Comparison of ENCODE assay signal across 9 mouse cellular contexts in the genomic region with DNA sequence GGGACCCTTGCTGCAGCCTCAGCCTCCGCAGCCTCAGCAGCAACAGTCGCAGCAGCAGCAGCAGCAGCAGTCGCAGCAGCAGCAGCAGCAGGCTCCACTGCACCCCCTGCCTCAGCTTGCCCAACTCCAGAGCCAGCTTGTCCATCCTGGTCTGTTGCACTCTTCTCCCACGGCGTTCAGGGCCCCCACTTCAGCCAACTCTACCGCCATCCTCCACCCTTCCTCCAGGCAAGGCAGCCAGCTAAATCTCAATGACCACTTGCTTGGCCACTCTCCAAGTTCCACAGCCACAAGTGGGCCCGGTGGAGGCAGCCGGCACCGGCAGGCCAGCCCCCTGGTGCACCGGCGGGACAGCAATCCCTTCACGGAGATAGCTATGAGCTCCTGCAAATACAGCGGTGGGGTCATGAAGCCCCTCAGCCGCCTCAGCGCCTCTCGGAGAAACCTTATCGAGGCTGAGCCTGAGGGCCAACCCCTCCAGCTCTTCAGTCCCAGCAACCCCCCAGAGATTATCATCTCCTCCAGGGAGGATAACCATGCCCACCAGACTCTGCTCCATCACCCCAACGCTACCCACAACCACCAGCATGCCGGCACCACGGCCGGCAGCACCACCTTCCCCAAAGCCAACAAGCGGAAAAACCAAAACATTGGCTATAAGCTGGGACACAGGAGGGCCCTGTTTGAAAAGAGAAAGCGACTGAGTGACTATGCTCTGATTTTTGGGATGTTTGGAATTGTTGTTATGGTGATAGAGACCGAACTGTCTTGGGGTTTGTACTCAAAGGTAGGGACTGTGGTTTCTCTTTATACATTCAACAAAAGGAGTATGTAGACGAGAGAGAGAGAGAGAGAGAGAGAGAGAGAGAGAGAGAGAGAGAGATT. TPM values are rescaled to one million over a fixed set of nuclear protein-coding genes. Genes with fewer than 3 reads are reported as not detected.
A peak's percentile ranks its signal among the peaks of the same experiment; 100 is the strongest.
DNase-seq lines count a peak whose midpoint lies in the region; ATAC-seq and TF ChIP-seq lines count a peak whose summit lies in the region.
"Had no signal": no experiment of that assay in that cellular context is flagged by ENCODE, and none has a peak within 500 bp of the region (broad histone marks: within the 10 kb centered on the region; RNA-seq: fewer than 3 reads in every experiment).

No protein-coding gene starts in this region.

- TF ChIP-seq CTCF in spleen, adult 2 months (IDR thresholded peaks at IDR 0.05; ENCODE audit: extremely low read depth, insufficient read depth, insufficient read length, insufficient replicate concordance), result no peak
- peak; percentile 20; the same call in 1 of the 2 replicates for TF ChIP-seq CTCF in forebrain, postnatal 0 days (IDR thresholded peaks at IDR 0.05; ENCODE audit: low read depth)

- no peaks in the 10 kb centered on the region for H3K36me3 ChIP-seq in spleen, adult 2 months (ENCODE audit: control insufficient read depth, insufficient read depth, low read length)
- H3K36me3 ChIP-seq in forebrain, postnatal 0 days (ENCODE audit: insufficient read depth), result no peaks in the 10 kb centered on the region
- no peaks in the 10 kb centered on the region for H3K36me3 ChIP-seq in hindbrain, embryonic 16.5 days (ENCODE audit: control insufficient read depth, insufficient read depth, low read length)
- no peaks in the 10 kb centered on the region for H3K36me3 ChIP-seq in limb, embryonic 10.5 days
- H3K36me3 ChIP-seq in midbrain, embryonic 13.5 days, result no peaks in the 10 kb centered on the region

- H3K4me2 ChIP-seq in forebrain, postnatal 0 days (ENCODE audit: low read depth), result peak overlapping the region; percentile 94
- H3K4me2 ChIP-seq in hindbrain, embryonic 16.5 days (ENCODE audit: low read length), result peak overlapping the region; percentile 93
- H3K4me2 ChIP-seq in midbrain, embryonic 13.5 days (replicated peaks), result peak overlapping the region; percentile 93

- H3K9me3 ChIP-seq in forebrain, postnatal 0 days (ENCODE audit: low read length), result no peaks in the 10 kb centered on the region
- no peaks in the 10 kb centered on the region; the same call in 1 of the 2 replicates for H3K9me3 ChIP-seq in hindbrain, embryonic 16.5 days (ENCODE audit: control insufficient read depth, low read length)
- H3K9me3 ChIP-seq in limb, embryonic 10.5 days (replicated peaks), result no peaks in the 10 kb centered on the region
- H3K9me3 ChIP-seq in midbrain, embryonic 13.5 days, result no peaks in the 10 kb centered on the region

- DNase-seq in spleen, adult 2 months (ENCODE audit: low read depth in 1 of 2, low spot score in 2 of 2), result no peak
- no peak for DNase-seq in spleen, postnatal 10 days (ENCODE audit: low spot score in 2 of 2)
- peak; percentile 50 for DNase-seq in forebrain, postnatal 0 days
- peak; percentile 54 for DNase-seq in limb, embryonic 10.5 days (ENCODE audit: low spot score)
- no peak for DNase-seq in thymus, postnatal 14 days

- no peak overlapping the region for H3K27ac ChIP-seq in spleen, adult 2 months (ENCODE audit: insufficient read depth, low read length)
- H3K27ac ChIP-seq in forebrain, postnatal 0 days (ENCODE audit: low read depth, low read length), result peak overlapping the region; percentile 69
- H3K27ac ChIP-seq in hindbrain, embryonic 16.5 days (ENCODE audit: low read depth, low read length), result peak overlapping the region; percentile 65; the same call in 1 of the 2 replicates
- peak overlapping the region; percentile 37 for H3K27ac ChIP-seq in limb, embryonic 10.5 days
- peak overlapping the region; percentile 57 for H3K27ac ChIP-seq in midbrain, embryonic 13.5 days

- peaks cover 3% of the 10 kb centered on the region; the same call in 1 of the 2 replicates for H3K4me1 ChIP-seq in spleen, adult 2 months (ENCODE audit: control insufficient read depth, insufficient read depth, insufficient read length)
- peaks cover 17% of the 10 kb centered on the region; the same call in 1 of the 2 replicates for H3K4me1 ChIP-seq in forebrain, postnatal 0 days (ENCODE audit: insufficient read depth)
- peaks cover 23% of the 10 kb centered on the region for H3K4me1 ChIP-seq in hindbrain, embryonic 16.5 days (ENCODE audit: control insufficient read depth, insufficient read depth, low read depth, low read length)
- H3K4me1 ChIP-seq in limb, embryonic 10.5 days, result peaks cover 38% of the 10 kb centered on the region
- H3K4me1 ChIP-seq in midbrain, embryonic 13.5 days (replicated peaks), result peaks cover 51% of the 10 kb centered on the region

- 0 out of 2 replicates have a peak overlapping the region, but pooled peaks have one; percentile 5 for H3K4me3 ChIP-seq in spleen, adult 2 months (ENCODE audit: extremely low read depth, insufficient read depth, insufficient read length)
- H3K4me3 ChIP-seq in forebrain, postnatal 0 days (ENCODE audit: low read depth, low read length), result peak overlapping the region; percentile 55
- H3K4me3 ChIP-seq in hindbrain, embryonic 16.5 days (ENCODE audit: low read length), result peak overlapping the region; percentile 50
- H3K4me3 ChIP-seq in limb, embryonic 10.5 days, result peak overlapping the region; percentile 58
- peak overlapping the region; percentile 51 for H3K4me3 ChIP-seq in midbrain, embryonic 13.5 days (replicated peaks)

- peaks cover 12% of the 10 kb centered on the region for H3K27me3 ChIP-seq in spleen, adult 2 months (ENCODE audit: control insufficient read depth, insufficient read depth, low read length)
- no peaks in the 10 kb centered on the region for H3K27me3 ChIP-seq in forebrain, postnatal 0 days (ENCODE audit: insufficient read depth, low read length)
- H3K27me3 ChIP-seq in hindbrain, embryonic 16.5 days (replicated peaks; ENCODE audit: control insufficient read depth, insufficient read depth, low read length), result no peaks in the 10 kb centered on the region
- H3K27me3 ChIP-seq in limb, embryonic 10.5 days (ENCODE audit: low read depth, poor library complexity, severe bottlenecking), result peaks cover 44% of the 10 kb centered on the region
- H3K27me3 ChIP-seq in midbrain, embryonic 13.5 days, result peaks cover 13% of the 10 kb centered on the region

- H3K9ac ChIP-seq in forebrain, postnatal 0 days, result peak overlapping the region; percentile 63
- peak overlapping the region; percentile 74 for H3K9ac ChIP-seq in hindbrain, embryonic 16.5 days (ENCODE audit: low read depth, low read length)
- peak overlapping the region; percentile 71 for H3K9ac ChIP-seq in midbrain, embryonic 13.5 days (replicated peaks)

- 12% methylated on average over 25 of the region's 25 CpGs for WGBS in spleen, adult 2 months
- 2% methylated on average over 25 of the region's 25 CpGs for WGBS in forebrain, postnatal 0 days
- 2% methylated on average over 23 of the region's 25 CpGs for WGBS in hindbrain, embryonic 16.5 days
- WGBS in limb, embryonic 10.5 days, result 10% methylated on average over 25 of the region's 25 CpGs
- WGBS in midbrain, embryonic 13.5 days, result 1% methylated on average over 25 of the region's 25 CpGs

- ATAC-seq in forebrain, postnatal 0 days, result peak; percentile 25; the same call in 1 of the 2 replicates
- ATAC-seq in hindbrain, embryonic 16.5 days, result peak; percentile 1; the same call in 1 of the 2 replicates
- ATAC-seq in midbrain, embryonic 13.5 days, result peak; percentile 3; the same call in 1 of the 2 replicates
- no peak for ATAC-seq in frontal cortex, adult (ENCODE audit: low TSS enrichment)

- TF ChIP-seq POLR2A in spleen, adult 2 months (IDR thresholded peaks at IDR 0.05; ENCODE audit: low read depth, low read length), result no peak

RNA-seq across cellular contexts. Expression of gene Kcnn3, which starts 0.9 kb away (rescaled TPM):
- polyA plus RNA-seq in spleen, adult 2 months (2012; rRNA removed), result 0.33 and 0.41 TPM in 2 replicates
- total RNA-seq in forebrain, postnatal 0 days (2014; rRNA removed), result 11.5 and 13.6 TPM in 2 replicates
- polyA plus RNA-seq in forebrain, postnatal 0 days (2015; fragmentation: Nextera tagmentation; extraction: Ambion mirVana), result 3.0 and 5.1 TPM in 2 replicates
- 9.0 and 10.4 TPM in 2 replicates for polyA plus RNA-seq in hindbrain, embryonic 16.5 days (2015; fragmentation: Nextera tagmentation; extraction: Ambion mirVana)
- polyA plus RNA-seq in limb, embryonic 10.5 days (2016; fragmentation: Nextera tagmentation; extraction: Ambion mirVana), result 0.43 and 0.74 TPM in 2 replicates
- 4.4 and 5.0 TPM in 2 replicates for polyA plus RNA-seq in midbrain, embryonic 13.5 days (2015; fragmentation: Nextera tagmentation; extraction: Ambion mirVana)
- total RNA-seq: hematopoietic stem cell, adult 5-6 weeks had no signal

Comparison
In these comparisons a context has a peak if more than half of its experiments do, and no peak if none do; other contexts are left out.
1. DNase-seq: peak in forebrain, postnatal 0 days (single experiment) and limb, embryonic 10.5 days (single experiment); none in spleen, adult 2 months (0 of 2), spleen, postnatal 10 days (0 of 2) and thymus, postnatal 14 days (single experiment).
2. H3K4me3 ChIP-seq: peak in every context shown above with its lines; median percentile 58 in limb, embryonic 10.5 days; 55 in forebrain, postnatal 0 days; 51 in midbrain, embryonic 13.5 days; 50 in hindbrain, embryonic 16.5 days; 5 in spleen, adult 2 months.
3. Peak in every context shown above with its lines, with median percentiles within 50 percentile points of each other: H3K4me2 ChIP-seq and H3K9ac ChIP-seq.